Mouse (Mus musculus): ENCODE data around the gene 9430097D07Rik. TPM values are rescaled to one million over a fixed set of nuclear protein-coding genes. Genes with fewer than 3 reads are reported as not detected.
A peak's percentile ranks its signal among the peaks of the same experiment; 100 is the strongest.

The 9430097D07Rik gene
- polyA plus RNA-seq, 1 experiment from 2014 or later, result 0.86 TPM

GRCm38 (mm10) chr2:32572196-32572595 lies 3.3 kb downstream of the 9430097D07Rik start:
- WGBS, result 88% methylated on average over 11 of the region's 11 CpGs
- Histone ChIP-seq H3K4me3 (no peak overlapping the region), H3K9ac (no peak overlapping the region), H3K4me2 (peak overlapping the region; percentile 85; the same call in 1 of the 2 replicates), H3K27me3 (replicated peaks) (no peaks in the 10 kb centered on the region), H3K36me3 (replicated peaks) (peaks cover 9% of the 10 kb centered on the region), H3K4me1 (peaks cover 36% of the 10 kb centered on the region), H3K27ac (no peak overlapping the region), H3K9me3 (no peaks in the 10 kb centered on the region)
- ATAC-seq (replicated peaks), result no peak

GRCm38 (mm10) chr2:32570698-32571494 lies 4.6 kb downstream of the 9430097D07Rik start, which contains the start of gene Dpm2:
Dpm2 (plus strand) TSS chr2:32570858.
- peak within 1 kb of the TSS; percentile 72 for H3K9ac ChIP-seq
- H3K27me3 ChIP-seq (replicated peaks), result no peaks in the 10 kb centered on the region
- H3K4me1 ChIP-seq, result peaks cover 32% of the 10 kb centered on the region
- peak within 1 kb of the TSS; percentile 72 for H3K27ac ChIP-seq
- H3K9me3 ChIP-seq, result no peaks in the 10 kb centered on the region
- H3K4me2 ChIP-seq, result peak within 1 kb of the TSS; percentile 85
- H3K36me3 ChIP-seq (replicated peaks), result peaks cover 13% of the 10 kb centered on the region
- peak within 1 kb of the TSS; percentile 62 for H3K4me3 ChIP-seq
- 2% methylated on average over 36 of the region's 36 CpGs for WGBS
- peak; percentile 78 for ATAC-seq (replicated peaks)

GRCm38 (mm10) chr2:32568941-32569340 lies 6.5 kb downstream of the 9430097D07Rik start:
- no peak for ATAC-seq (replicated peaks)
- H3K9me3 ChIP-seq, result no peaks in the 10 kb centered on the region
- peaks cover 22% of the 10 kb centered on the region for H3K36me3 ChIP-seq (replicated peaks)
- H3K4me1 ChIP-seq, result peaks cover 23% of the 10 kb centered on the region
- 94% methylated on average over 3 of the region's 3 CpGs for WGBS
- no peak overlapping the region for H3K4me2 ChIP-seq
- H3K4me3 ChIP-seq, result no peak overlapping the region
- no peaks in the 10 kb centered on the region for H3K27me3 ChIP-seq (replicated peaks)
- H3K9ac ChIP-seq, result no peak overlapping the region
- no peak overlapping the region for H3K27ac ChIP-seq

GRCm38 (mm10) chr2:32568149-32568548 lies 7.3 kb downstream of the 9430097D07Rik start:
- no peak overlapping the region for H3K27ac ChIP-seq
- H3K4me2 ChIP-seq, result no peak overlapping the region
- H3K4me1 ChIP-seq, result peaks cover 23% of the 10 kb centered on the region
- WGBS, result 76% methylated on average over 5 of the region's 5 CpGs
- H3K27me3 ChIP-seq (replicated peaks), result no peaks in the 10 kb centered on the region
- H3K9ac ChIP-seq, result no peak overlapping the region
- no peaks in the 10 kb centered on the region for H3K9me3 ChIP-seq
- H3K36me3 ChIP-seq (replicated peaks), result peaks cover 28% of the 10 kb centered on the region
- ATAC-seq (replicated peaks), result no peak
- H3K4me3 ChIP-seq, result no peak overlapping the region

GRCm38 (mm10) chr2:32566536-32567063 lies 8.9 kb downstream of the 9430097D07Rik start:
- 46% methylated on average over 4 of the region's 4 CpGs for WGBS
- no peak for ATAC-seq (replicated peaks)
- Histone ChIP-seq H3K36me3 (replicated peaks) (peaks cover 28% of the 10 kb centered on the region), H3K4me1 (peaks cover 9% of the 10 kb centered on the region), H3K27ac (no peak overlapping the region), H3K9ac (no peak overlapping the region), H3K9me3 (no peaks in the 10 kb centered on the region), H3K27me3 (replicated peaks) (no peaks in the 10 kb centered on the region), H3K4me3 (no peak overlapping the region), H3K4me2 (no peak overlapping the region)

- H3K9ac ChIP-seq, result no peak overlapping the region; the same call in 1 of the 2 replicates
- ATAC-seq (replicated peaks), result peak; percentile 83
- H3K4me2 ChIP-seq, result no peak overlapping the region
- H3K4me1 ChIP-seq, result peaks cover 24% of the 10 kb centered on the region
- H3K36me3 ChIP-seq (replicated peaks), result peaks cover 10% of the 10 kb centered on the region; the same call in 1 of the 2 replicates
- H3K9me3 ChIP-seq, result no peaks in the 10 kb centered on the region
- 8% methylated on average over 5 of the region's 5 CpGs for WGBS
- H3K4me3 ChIP-seq, result no peak overlapping the region
- H3K27me3 ChIP-seq (replicated peaks), result no peaks in the 10 kb centered on the region
- peak overlapping the region; percentile 72 for H3K27ac ChIP-seq
Observed at GRCm38 (mm10) chr2:32559570-32559969, 15.9 kb downstream of the 9430097D07Rik start.

- Histone ChIP-seq H3K4me1 (peaks cover 24% of the 10 kb centered on the region), H3K9ac (no peak overlapping the region), H3K4me2 (no peak overlapping the region), H3K36me3 (replicated peaks) (no peaks in the 10 kb centered on the region), H3K27me3 (replicated peaks) (no peaks in the 10 kb centered on the region), H3K4me3 (no peak overlapping the region), H3K9me3 (no peaks in the 10 kb centered on the region), H3K27ac (peak overlapping the region; percentile 31; the same call in 1 of the 2 replicates)
- 75% methylated on average over 7 of the region's 7 CpGs for WGBS
- no peak for ATAC-seq (replicated peaks)
Observed at GRCm38 (mm10) chr2:32556019-32556418, 19.5 kb downstream of the 9430097D07Rik start.

GRCm38 (mm10) chr2:32555484-32555883 lies 20.0 kb downstream of the 9430097D07Rik start:
- H3K27ac ChIP-seq, result peak overlapping the region; percentile 7; the same call in 1 of the 2 replicates
- H3K4me3 ChIP-seq, result no peak overlapping the region
- no peak for ATAC-seq (replicated peaks)
- H3K27me3 ChIP-seq (replicated peaks), result no peaks in the 10 kb centered on the region
- H3K9me3 ChIP-seq, result no peaks in the 10 kb centered on the region
- H3K9ac ChIP-seq, result no peak overlapping the region
- H3K36me3 ChIP-seq (replicated peaks), result no peaks in the 10 kb centered on the region
- no peak overlapping the region for H3K4me2 ChIP-seq
- peaks cover 24% of the 10 kb centered on the region for H3K4me1 ChIP-seq
- 42% methylated on average over 4 of the region's 4 CpGs for WGBS

- H3K9ac ChIP-seq, result no peak overlapping the region
- H3K9me3 ChIP-seq, result no peaks in the 10 kb centered on the region
- peaks cover 7% of the 10 kb centered on the region; the same call in 1 of the 2 replicates for H3K4me1 ChIP-seq
- H3K4me2 ChIP-seq, result no peak overlapping the region
- no peak overlapping the region for H3K4me3 ChIP-seq
- no peak overlapping the region for H3K27ac ChIP-seq
- WGBS, result 88% methylated on average over 7 of the region's 7 CpGs
- H3K36me3 ChIP-seq (replicated peaks), result no peaks in the 10 kb centered on the region
- no peaks in the 10 kb centered on the region for H3K27me3 ChIP-seq (replicated peaks)
- ATAC-seq (replicated peaks), result no peak
Observed at GRCm38 (mm10) chr2:32553592-32554148, 21.8 kb downstream of the 9430097D07Rik start.

GRCm38 (mm10) chr2:32551236-32551635 lies 24.2 kb downstream of the 9430097D07Rik start:
- Histone ChIP-seq H3K4me1 (peaks cover 1% of the 10 kb centered on the region; the same call in 1 of the 2 replicates), H3K4me2 (no peak overlapping the region), H3K27me3 (replicated peaks) (no peaks in the 10 kb centered on the region), H3K9ac (no peak overlapping the region), H3K4me3 (no peak overlapping the region), H3K9me3 (no peaks in the 10 kb centered on the region), H3K27ac (no peak overlapping the region), H3K36me3 (replicated peaks) (no peaks in the 10 kb centered on the region)
- 84% methylated on average over 5 of the region's 5 CpGs for WGBS
- no peak for ATAC-seq (replicated peaks)

GRCm38 (mm10) chr2:32549764-32550163 lies 25.7 kb downstream of the 9430097D07Rik start:
- H3K9ac ChIP-seq, result no peak overlapping the region
- no peaks in the 10 kb centered on the region for H3K36me3 ChIP-seq (replicated peaks)
- H3K9me3 ChIP-seq, result no peaks in the 10 kb centered on the region
- WGBS, result 77% methylated on average over 6 of the region's 6 CpGs
- no peak overlapping the region for H3K4me2 ChIP-seq
- no peaks in the 10 kb centered on the region for H3K4me1 ChIP-seq
- ATAC-seq (replicated peaks), result no peak
- H3K4me3 ChIP-seq, result no peak overlapping the region
- no peak overlapping the region for H3K27ac ChIP-seq
- H3K27me3 ChIP-seq (replicated peaks), result no peaks in the 10 kb centered on the region

- no peak overlapping the region for H3K4me3 ChIP-seq
- WGBS, result 96% methylated on average over 9 of the region's 9 CpGs
- no peak overlapping the region for H3K27ac ChIP-seq
- no peaks in the 10 kb centered on the region for H3K4me1 ChIP-seq
- H3K9ac ChIP-seq, result no peak overlapping the region
- H3K27me3 ChIP-seq (replicated peaks), result no peaks in the 10 kb centered on the region
- no peaks in the 10 kb centered on the region for H3K9me3 ChIP-seq
- no peak for ATAC-seq (replicated peaks)
- no peaks in the 10 kb centered on the region for H3K36me3 ChIP-seq (replicated peaks)
- H3K4me2 ChIP-seq, result no peak overlapping the region
Observed at GRCm38 (mm10) chr2:32549171-32549570, 26.3 kb downstream of the 9430097D07Rik start.

Data from midbrain, embryonic 15.5 days (tissue).